ENCODE assay signal across 26 mouse cellular contexts in the genomic region with DNA sequence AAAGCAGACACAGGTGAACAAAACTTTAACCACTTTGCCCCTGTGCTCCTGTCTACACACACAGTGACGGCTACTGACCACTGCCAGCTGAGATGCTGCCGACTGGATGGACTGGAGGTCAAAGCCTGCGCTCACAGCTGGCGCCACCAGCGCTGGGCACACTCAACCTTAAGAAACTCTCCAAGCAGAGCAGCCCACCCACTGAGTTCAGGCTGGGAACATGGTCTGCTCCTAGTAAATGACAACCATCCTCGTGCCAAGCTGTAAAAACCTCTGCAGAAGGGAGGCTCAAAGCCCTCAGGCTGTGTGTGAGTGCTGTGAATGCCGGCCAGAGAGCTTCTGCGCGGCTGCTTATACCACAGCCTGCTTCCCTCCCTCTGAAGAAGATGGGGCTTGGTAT. TPM values are rescaled to one million over a fixed set of nuclear protein-coding genes. Genes with fewer than 3 reads are reported as not detected.
DNase-seq lines count a peak whose midpoint lies in the region; ATAC-seq and TF ChIP-seq lines count a peak whose summit lies in the region.
"Had no signal": no experiment of that assay in that cellular context is flagged by ENCODE, and none has a peak within 500 bp of the region (broad histone marks: within the 10 kb centered on the region; RNA-seq: fewer than 3 reads in every experiment).

No protein-coding gene starts in this region.

- H3K9ac ChIP-seq in liver, adult 2 months (ENCODE audit: low read depth, low read length), result no peak overlapping the region
- H3K9ac ChIP-seq in liver, embryonic 11.5 days (ENCODE audit: low read depth, low read length), result no peak overlapping the region
- H3K9ac ChIP-seq: heart, embryonic 13.5 days; hindbrain, embryonic 15.5 days; limb, embryonic 12.5 days; liver, embryonic 13.5 days; midbrain, embryonic 13.5 days; neural tube, embryonic 15.5 days had no signal

- H3K9me3 ChIP-seq in liver, embryonic 11.5 days (ENCODE audit: control insufficient read depth, low read length), result no peaks in the 10 kb centered on the region
- H3K9me3 ChIP-seq: G1E; heart, embryonic 13.5 days; hindbrain, embryonic 15.5 days; limb, embryonic 12.5 days; liver, embryonic 13.5 days; midbrain, embryonic 13.5 days; neural tube, embryonic 15.5 days had no signal

- TF ChIP-seq CTCF in liver, adult 2 months (IDR thresholded peaks at IDR 0.05; ENCODE audit: low read depth, low read length), result no peak

- no peak overlapping the region for H3K4me3 ChIP-seq in liver, adult 2 months (ENCODE audit: insufficient read depth, low read depth, low read length)
- H3K4me3 ChIP-seq in liver, embryonic 11.5 days (ENCODE audit: low read depth, low read length), result no peak overlapping the region
- H3K4me3 ChIP-seq: heart, embryonic 13.5 days; hindbrain, embryonic 15.5 days; limb, embryonic 12.5 days; liver, embryonic 13.5 days; midbrain, embryonic 13.5 days; neural tube, embryonic 15.5 days had no signal

- 65% methylated on average over 9 of the region's 9 CpGs for WGBS in liver, adult 2 months
- WGBS in liver, embryonic 11.5 days, result 87% methylated on average over 9 of the region's 9 CpGs

- no peak for TF ChIP-seq POLR2A in liver, adult 2 months (IDR thresholded peaks at IDR 0.05; ENCODE audit: extremely low read depth, insufficient read depth, low read length)

- no peak overlapping the region for H3K4me2 ChIP-seq in liver, embryonic 11.5 days
- H3K4me2 ChIP-seq: heart, embryonic 13.5 days; hindbrain, embryonic 15.5 days; limb, embryonic 12.5 days; liver, embryonic 13.5 days; midbrain, embryonic 13.5 days; neural tube, embryonic 15.5 days had no signal

- peaks cover 44% of the 10 kb centered on the region for H3K36me3 ChIP-seq in liver, adult 2 months (ENCODE audit: control insufficient read depth, insufficient read depth, low read length)
- H3K36me3 ChIP-seq in liver, embryonic 11.5 days (ENCODE audit: control insufficient read depth, insufficient read depth, low read length), result peaks cover 41% of the 10 kb centered on the region

- ATAC-seq in liver, embryonic 11.5 days (replicated peaks; ENCODE audit: low FRiP score), result no peak
- no peak for ATAC-seq in megakaryocyte progenitor cell, adult 5-6 weeks (replicated peaks; ENCODE audit: poor library complexity)
- ATAC-seq: lung, postnatal 0 days; midbrain, embryonic 13.5 days had no signal

- H3K4me1 ChIP-seq in liver, adult 2 months (ENCODE audit: control insufficient read depth, insufficient read depth, low read length), result no peaks in the 10 kb centered on the region; the same call in 1 of the 2 replicates
- no peaks in the 10 kb centered on the region for H3K4me1 ChIP-seq in liver, embryonic 11.5 days (replicated peaks; ENCODE audit: control insufficient read depth, insufficient read depth, low read length)

- H3K27me3 ChIP-seq in liver, adult 2 months (ENCODE audit: control insufficient read depth, insufficient read depth, low read length), result no peaks in the 10 kb centered on the region
- H3K27me3 ChIP-seq in liver, embryonic 11.5 days (replicated peaks; ENCODE audit: control insufficient read depth, insufficient read depth, low read length), result no peaks in the 10 kb centered on the region
- H3K27me3 ChIP-seq: heart, embryonic 13.5 days; hindbrain, embryonic 15.5 days; limb, embryonic 12.5 days; liver, embryonic 13.5 days; midbrain, embryonic 13.5 days; neural tube, embryonic 15.5 days had no signal

- H3K27ac ChIP-seq in liver, adult 2 months (replicated peaks; ENCODE audit: insufficient read depth, low read depth, low read length), result no peak overlapping the region
- H3K27ac ChIP-seq in liver, embryonic 11.5 days (ENCODE audit: low read depth, low read length), result no peak overlapping the region
- H3K27ac ChIP-seq: heart, embryonic 13.5 days; hindbrain, embryonic 15.5 days; limb, embryonic 12.5 days; liver, embryonic 13.5 days; midbrain, embryonic 13.5 days; neural tube, embryonic 15.5 days had no signal

- H3K79me2 ChIP-seq in liver, adult 2 months (ENCODE audit: control insufficient read depth, insufficient read depth, low read length), result peaks cover 31% of the 10 kb centered on the region; the same call in 1 of the 2 replicates

- DNase-seq in embryo, embryonic 11 days, result peak; percentile 7
- DNase-seq in embryo, embryonic 10.5 days (ENCODE audit: low spot score), result no peak
- peak; percentile 27 for DNase-seq in kidney, postnatal 14 days
- no peak for DNase-seq in kidney, adult 11 months
- peak; percentile 19 for DNase-seq in liver, adult 2 months (ENCODE audit: extremely low read depth, low read depth, low spot score)
- DNase-seq in liver, embryonic 11.5 days (ENCODE audit: low spot score), result no peak
- DNase-seq in brain, adult 2 months (ENCODE audit: low read depth, low spot score), result peak; percentile 37
- DNase-seq: adrenal gland, postnatal 10 days; cerebellum, adult 11-12 months; cerebellum, adult 9-11 months; gastrocnemius, postnatal 10 days; heart, postnatal 10 days; kidney, adult 9 months; layer of hippocampus, postnatal 36 days; liver, embryonic 13.5 days; lung, adult 18-20 months; lung, postnatal 4 days; right cerebral cortex, adult 18-20 months had no signal

RNA-seq across cellular contexts. Expression of a gene that starts 16.8 kb away (rescaled TPM):
- 12.9 and 13.0 TPM in 2 replicates for total RNA-seq in liver, adult 2 months (2014; rRNA removed)
- polyA plus RNA-seq in liver, adult 2 months (2012; rRNA removed), result 3.6 and 4.8 TPM in 2 replicates
- 13.4 and 15.9 TPM in 2 replicates for polyA plus RNA-seq in liver, embryonic 11.5 days (2014; fragmentation: Nextera tagmentation; extraction: Ambion mirVana)
- total RNA-seq in megakaryocyte progenitor cell, adult 5-6 weeks (2015), result 31.9 and 32.1 TPM in 2 replicates
- total RNA-seq in megakaryocyte progenitor cell, adult 5-6 weeks (2017), result 49.4 and 52.8 TPM in 2 replicates

RNA-seq across cellular contexts. Expression of a gene that starts 34.2 kb away (rescaled TPM):
- 2.8 and 4.2 TPM in 2 replicates for total RNA-seq in liver, adult 2 months (2014; rRNA removed)
- polyA plus RNA-seq in liver, adult 2 months (2012; rRNA removed), result 1.8 and 1.9 TPM in 2 replicates
- 26.4 and 31.9 TPM in 2 replicates for polyA plus RNA-seq in liver, embryonic 11.5 days (2014; fragmentation: Nextera tagmentation; extraction: Ambion mirVana)
- 47.6 and 58.2 TPM in 2 replicates for total RNA-seq in megakaryocyte progenitor cell, adult 5-6 weeks (2015)
- total RNA-seq in megakaryocyte progenitor cell, adult 5-6 weeks (2017), result 54.5 and 59.6 TPM in 2 replicates

Comparison
In these comparisons a context has a peak if more than half of its experiments do, and no peak if none do; other contexts are left out.
1. DNase-seq: peak in embryo, embryonic 11 days (single experiment), kidney, postnatal 14 days (single experiment), liver, adult 2 months (single experiment) and brain, adult 2 months (single experiment); none in embryo, embryonic 10.5 days (single experiment), kidney, adult 11 months (single experiment) and liver, embryonic 11.5 days (single experiment).